Mouse (Mus musculus): ENCODE data around the gene Hoxd10. TPM values are rescaled to one million over a fixed set of nuclear protein-coding genes. Genes with fewer than 3 reads are reported as not detected.

Gene Hoxd10
- polyA plus RNA-seq, 2 experiments, result 0.07 TPM; not detected in 1

- WGBS (ENCODE audit: insufficient replicate concordance), result 23% methylated on average over 6 of the region's 6 CpGs
- DNase-seq (ENCODE audit: low read depth in 3 of 3, low spot score in 3 of 3), result no peak
- H3K4me2 ChIP-seq (ENCODE audit: low read depth), result no peak overlapping the region
- H3K36me3 ChIP-seq (replicated peaks; ENCODE audit: control insufficient read depth, insufficient read depth, low read depth), result no peaks in the 10 kb centered on the region
- H3K9ac ChIP-seq (replicated peaks), result no peak overlapping the region
- no peaks in the 10 kb centered on the region for H3K4me1 ChIP-seq (replicated peaks; ENCODE audit: control insufficient read depth in 2 of 2, insufficient read depth in 2 of 2, low read length in 1 of 2)
- TF ChIP-seq EP300 (IDR thresholded peaks at IDR 0.05; ENCODE audit: low read depth) (no peak), CTCF (IDR thresholded peaks at IDR 0.05; ENCODE audit: low read depth) (no peak)
- H3K4me3 ChIP-seq (ENCODE audit: insufficient read depth in 1 of 2, low read depth in 2 of 2, low read length in 2 of 2), result no peak overlapping the region
- no peak for ATAC-seq (ENCODE audit: insufficient read depth)
- H3K9me3 ChIP-seq (ENCODE audit: control insufficient read depth, low read length), result no peaks in the 10 kb centered on the region
- H3K27me3 ChIP-seq (ENCODE audit: control insufficient read depth, insufficient read depth, low read length), result peaks cover 64% of the 10 kb centered on the region
- no peak overlapping the region for H3K27ac ChIP-seq
Measured at GRCm38 (mm10) chr2:74721882-74722281, 30.2 kb downstream of the Hoxd10 start.

- H3K9me3 ChIP-seq (ENCODE audit: control insufficient read depth, low read length), result no peaks in the 10 kb centered on the region
- no peak overlapping the region for H3K27ac ChIP-seq
- TF ChIP-seq EP300 (IDR thresholded peaks at IDR 0.05; ENCODE audit: low read depth) (no peak), CTCF (IDR thresholded peaks at IDR 0.05; ENCODE audit: low read depth) (no peak)
- H3K9ac ChIP-seq (replicated peaks), result no peak overlapping the region
- H3K36me3 ChIP-seq (replicated peaks; ENCODE audit: control insufficient read depth, insufficient read depth, low read depth), result no peaks in the 10 kb centered on the region
- WGBS (ENCODE audit: insufficient replicate concordance), result 16% methylated on average over 8 of the region's 8 CpGs
- H3K4me1 ChIP-seq (replicated peaks; ENCODE audit: control insufficient read depth in 2 of 2, insufficient read depth in 2 of 2, low read length in 1 of 2), result no peaks in the 10 kb centered on the region
- DNase-seq (ENCODE audit: low read depth in 3 of 3, low spot score in 3 of 3), result no peak
- no peak for ATAC-seq (ENCODE audit: insufficient read depth)
- no peak overlapping the region for H3K4me3 ChIP-seq (ENCODE audit: insufficient read depth in 1 of 2, low read depth in 2 of 2, low read length in 2 of 2)
- H3K4me2 ChIP-seq (ENCODE audit: low read depth), result no peak overlapping the region
- peaks cover 75% of the 10 kb centered on the region for H3K27me3 ChIP-seq (ENCODE audit: control insufficient read depth, insufficient read depth, low read length)
Measured at GRCm38 (mm10) chr2:74722949-74723348, 31.2 kb downstream of the Hoxd10 start.

GRCm38 (mm10) chr2:74724244-74725015 lies 32.7 kb downstream of the Hoxd10 start:
- no peak overlapping the region for H3K4me3 ChIP-seq (ENCODE audit: insufficient read depth in 1 of 2, low read depth in 2 of 2, low read length in 2 of 2)
- ATAC-seq (ENCODE audit: insufficient read depth), result no peak
- no peak for DNase-seq (ENCODE audit: low read depth in 3 of 3, low spot score in 3 of 3)
- no peaks in the 10 kb centered on the region for H3K4me1 ChIP-seq (replicated peaks; ENCODE audit: control insufficient read depth in 2 of 2, insufficient read depth in 2 of 2, low read length in 1 of 2)
- H3K27me3 ChIP-seq (ENCODE audit: control insufficient read depth, insufficient read depth, low read length), result peaks cover 89% of the 10 kb centered on the region
- H3K9me3 ChIP-seq (ENCODE audit: control insufficient read depth, low read length), result no peaks in the 10 kb centered on the region
- H3K4me2 ChIP-seq (ENCODE audit: low read depth), result no peak overlapping the region
- H3K9ac ChIP-seq (replicated peaks), result no peak overlapping the region
- WGBS (ENCODE audit: insufficient replicate concordance), result 30% methylated on average over 7 of the region's 7 CpGs
- no peak overlapping the region for H3K27ac ChIP-seq
- no peaks in the 10 kb centered on the region for H3K36me3 ChIP-seq (replicated peaks; ENCODE audit: control insufficient read depth, insufficient read depth, low read depth)
- TF ChIP-seq CTCF (IDR thresholded peaks at IDR 0.05; ENCODE audit: low read depth), result no peak
- TF ChIP-seq EP300 (IDR thresholded peaks at IDR 0.05; ENCODE audit: low read depth), result no peak

GRCm38 (mm10) chr2:74725171-74725570 lies 33.4 kb downstream of the Hoxd10 start:
- Histone ChIP-seq H3K9ac (replicated peaks) (no peak overlapping the region), H3K27me3 (ENCODE audit: control insufficient read depth, insufficient read depth, low read length) (peaks cover 90% of the 10 kb centered on the region), H3K9me3 (ENCODE audit: control insufficient read depth, low read length) (no peaks in the 10 kb centered on the region), H3K27ac (no peak overlapping the region), H3K36me3 (replicated peaks; ENCODE audit: control insufficient read depth, insufficient read depth, low read depth) (no peaks in the 10 kb centered on the region), H3K4me3 (ENCODE audit: insufficient read depth in 1 of 2, low read depth in 2 of 2, low read length in 2 of 2) (no peak overlapping the region), H3K4me1 (replicated peaks; ENCODE audit: control insufficient read depth in 2 of 2, insufficient read depth in 2 of 2, low read length in 1 of 2) (no peaks in the 10 kb centered on the region), H3K4me2 (ENCODE audit: low read depth) (no peak overlapping the region)
- DNase-seq (ENCODE audit: low read depth in 3 of 3, low spot score in 3 of 3) (no peak), ATAC-seq (ENCODE audit: insufficient read depth) (no peak)
- no peak for TF ChIP-seq CTCF (IDR thresholded peaks at IDR 0.05; ENCODE audit: low read depth)
- no peak for TF ChIP-seq EP300 (IDR thresholded peaks at IDR 0.05; ENCODE audit: low read depth)
- WGBS (ENCODE audit: insufficient replicate concordance), result 32% methylated on average over 17 of the region's 17 CpGs

- Histone ChIP-seq H3K4me3 (ENCODE audit: insufficient read depth in 1 of 2, low read depth in 2 of 2, low read length in 2 of 2) (no peak within 1 kb of the TSS), H3K4me1 (replicated peaks; ENCODE audit: control insufficient read depth in 2 of 2, insufficient read depth in 2 of 2, low read length in 1 of 2) (no peaks in the 10 kb centered on the region), H3K27me3 (ENCODE audit: control insufficient read depth, insufficient read depth, low read length) (peaks cover 92% of the 10 kb centered on the region), H3K4me2 (ENCODE audit: low read depth) (peak within 1 kb of the TSS; percentile 18; the same call in 1 of the 2 replicates), H3K36me3 (replicated peaks; ENCODE audit: control insufficient read depth, insufficient read depth, low read depth) (no peaks in the 10 kb centered on the region), H3K27ac (no peak within 1 kb of the TSS), H3K9me3 (ENCODE audit: control insufficient read depth, low read length) (no peaks in the 10 kb centered on the region), H3K9ac (replicated peaks) (no peak within 1 kb of the TSS)
- TF ChIP-seq CTCF (IDR thresholded peaks at IDR 0.05; ENCODE audit: low read depth), result no peak
- TF ChIP-seq EP300 (IDR thresholded peaks at IDR 0.05; ENCODE audit: low read depth), result no peak
- WGBS (ENCODE audit: insufficient replicate concordance), result 32% methylated on average over 5 of the region's 5 CpGs
- DNase-seq (ENCODE audit: low read depth in 3 of 3, low spot score in 3 of 3), result no peak
- ATAC-seq (ENCODE audit: insufficient read depth), result no peak
Measured at GRCm38 (mm10) chr2:74726551-74726950, 34.8 kb downstream of the Hoxd10 start, which contains the start of gene Gm28230. TSS of gene Gm28230 (plus strand) at chr2:74726728.

Measured in liver, embryonic 14.5 days (tissue).